In the genomic region with DNA sequence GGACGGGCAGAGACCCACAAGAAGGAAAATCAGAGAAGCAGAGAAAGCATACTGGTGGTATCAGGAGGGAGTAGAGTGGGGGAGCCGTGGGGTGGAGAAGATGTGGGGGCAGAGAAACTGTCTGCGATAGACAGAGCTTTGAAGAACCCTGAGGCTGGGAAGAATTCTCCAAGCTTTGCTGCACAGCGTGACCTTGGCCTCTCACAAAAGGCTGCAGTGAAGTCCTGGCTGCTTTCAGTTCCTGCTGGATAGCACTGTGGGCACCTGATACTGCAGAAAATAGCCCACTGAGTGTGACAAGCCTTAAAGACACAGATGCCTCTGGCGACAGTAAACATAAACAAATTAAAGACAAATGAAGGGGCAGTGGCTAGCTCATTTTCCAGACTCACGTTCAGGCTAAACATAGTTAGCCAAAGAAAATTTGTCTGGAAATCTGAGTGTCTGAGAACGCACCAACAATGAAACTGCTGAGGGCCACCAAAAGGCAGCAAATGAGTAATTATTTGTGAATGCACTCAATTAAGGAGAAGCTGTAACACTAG, we compare ENCODE assay signal across 8 mouse cellular contexts.
A peak's percentile ranks its signal among the peaks of the same experiment; 100 is the strongest.
DNase-seq lines count a peak whose midpoint lies in the region; ATAC-seq and TF ChIP-seq lines count a peak whose summit lies in the region.

No protein-coding gene starts in this region.

- H3K27me3 ChIP-seq in heart, embryonic 11.5 days (ENCODE audit: control insufficient read depth, insufficient read depth, low read length) = no peaks in the 10 kb centered on the region
- H3K27me3 ChIP-seq in forebrain, postnatal 0 days (ENCODE audit: insufficient read depth, low read length) = no peaks in the 10 kb centered on the region
- H3K27me3 ChIP-seq in testis, adult 2 months (ENCODE audit: control insufficient read depth, insufficient read depth, low read length) = no peaks in the 10 kb centered on the region

- no peaks in the 10 kb centered on the region for H3K9me3 ChIP-seq in heart, embryonic 11.5 days (replicated peaks; ENCODE audit: control insufficient read depth, low read length)
- H3K9me3 ChIP-seq in forebrain, postnatal 0 days (ENCODE audit: low read length) = no peaks in the 10 kb centered on the region

- no peak for DNase-seq in heart, postnatal 25 days (ENCODE audit: low spot score)
- peak; percentile 29 for DNase-seq in ovary, postnatal 36 days (ENCODE audit: low spot score)
- no peak for DNase-seq in ovary, postnatal 14 days (ENCODE audit: low spot score)
- DNase-seq in forebrain, postnatal 0 days = peak; percentile 10
- DNase-seq in gastrocnemius, postnatal 14 days = no peak

- intact Hi-C loops in heart, postnatal 25 days (cut with DNase I) = no loop called here
- intact Hi-C loops in gastrocnemius, postnatal 14 days (cut with DNase I; ENCODE audit: low total_unique reads) = no loop called here

- no peak for TF ChIP-seq CTCF in forebrain, postnatal 0 days (IDR thresholded peaks at IDR 0.05; ENCODE audit: low read depth)
- TF ChIP-seq CTCF in testis, adult 2 months (IDR thresholded peaks at IDR 0.05; ENCODE audit: control insufficient read depth, insufficient read depth, insufficient replicate concordance, low read depth, low read length) = no peak

- H3K27ac ChIP-seq in heart, embryonic 11.5 days (ENCODE audit: low read depth, low read length) = no peak overlapping the region
- no peak overlapping the region for H3K27ac ChIP-seq in forebrain, postnatal 0 days (ENCODE audit: low read depth, low read length)
- 0 out of 2 replicates have a peak overlapping the region, but pooled peaks have one; percentile 21 for H3K27ac ChIP-seq in testis, adult 2 months (ENCODE audit: control insufficient read depth, insufficient read depth, low read depth, low read length)

- WGBS in heart, embryonic 11.5 days (ENCODE audit: insufficient replicate concordance) = 45% methylated on average over 7 of the region's 7 CpGs
- 13% methylated on average over 7 of the region's 7 CpGs for WGBS in forebrain, postnatal 0 days

- H3K4me1 ChIP-seq in heart, embryonic 11.5 days (ENCODE audit: control insufficient read depth, insufficient read depth, low read length) = no peaks in the 10 kb centered on the region
- 0 out of 2 replicates have a peak, but pooled peaks cover 10% of the 10 kb centered on the region for H3K4me1 ChIP-seq in forebrain, postnatal 0 days (ENCODE audit: insufficient read depth)
- H3K4me1 ChIP-seq in testis, adult 2 months (ENCODE audit: control insufficient read depth, insufficient read depth, low read length) = no peaks in the 10 kb centered on the region

- H3K9ac ChIP-seq in heart, embryonic 11.5 days (ENCODE audit: low read depth, low read length) = no peak overlapping the region
- no peak overlapping the region for H3K9ac ChIP-seq in forebrain, postnatal 0 days

- no peak for TF ChIP-seq POLR2A in testis, adult 2 months (IDR thresholded peaks at IDR 0.05; ENCODE audit: control insufficient read depth, low read depth, low read length)

- no peak for ATAC-seq in heart, embryonic 11.5 days (replicated peaks; ENCODE audit: insufficient number of reproducible peaks, low FRiP score, low TSS enrichment)
- ATAC-seq in forebrain, postnatal 0 days = peak; percentile 42
- no peak for ATAC-seq in megakaryocyte progenitor cell, adult 5-6 weeks (replicated peaks; ENCODE audit: poor library complexity)

- H3K4me3 ChIP-seq in heart, embryonic 11.5 days (ENCODE audit: low read depth, low read length) = no peak overlapping the region
- H3K4me3 ChIP-seq in forebrain, postnatal 0 days (ENCODE audit: low read depth, low read length) = no peak overlapping the region
- H3K4me3 ChIP-seq in testis, adult 2 months (ENCODE audit: control insufficient read depth, low read depth, low read length) = no peak overlapping the region

- H3K4me2 ChIP-seq in heart, embryonic 11.5 days = 0 out of 2 replicates have a peak overlapping the region, but pooled peaks have one; percentile 4
- H3K4me2 ChIP-seq in forebrain, postnatal 0 days (ENCODE audit: low read depth) = no peak overlapping the region

- no peaks in the 10 kb centered on the region for H3K36me3 ChIP-seq in heart, embryonic 11.5 days (ENCODE audit: control insufficient read depth, insufficient read depth, low read length)
- H3K36me3 ChIP-seq in forebrain, postnatal 0 days (ENCODE audit: insufficient read depth) = no peaks in the 10 kb centered on the region
- H3K36me3 ChIP-seq in testis, adult 2 months (ENCODE audit: control insufficient read depth, insufficient read depth, low read length) = no peaks in the 10 kb centered on the region

Comparison
In these comparisons a context has a peak if more than half of its experiments do, and no peak if none do; other contexts are left out.
1. DNase-seq: peak in ovary, postnatal 36 days (single experiment) and forebrain, postnatal 0 days (single experiment); none in heart, postnatal 25 days (single experiment), ovary, postnatal 14 days (single experiment) and gastrocnemius, postnatal 14 days (single experiment).